Mouse (Mus musculus) adrenal gland, adult 8-10 months (tissue): Measurements from ENCODE around the gene Atp6v0c. TPM values are rescaled to one million over a fixed set of nuclear protein-coding genes. Genes with fewer than 3 reads are reported as not detected.

Source experiments
- DNase-seq: peaks from one replicate; pipeline ENCODE4 v3.0.0; 2022
- total RNA-seq, 4 experiments: library from RNA; stranded (reverse); gene quantifications; 2 replicates each; pipeline ENCODE4 v1.2.4; 2022

The Atp6v0c gene
- total RNA-seq, result 100 to 1,000 TPM; 416 to 520 (median 442) TPM

GRCm38 (mm10) chr17:24169317-24170065 is at the start of gene Atp6v0c:
Atp6v0c (minus strand) TSS chr17:24169702.
- DNase-seq, result peak; percentile 90

DNA sequence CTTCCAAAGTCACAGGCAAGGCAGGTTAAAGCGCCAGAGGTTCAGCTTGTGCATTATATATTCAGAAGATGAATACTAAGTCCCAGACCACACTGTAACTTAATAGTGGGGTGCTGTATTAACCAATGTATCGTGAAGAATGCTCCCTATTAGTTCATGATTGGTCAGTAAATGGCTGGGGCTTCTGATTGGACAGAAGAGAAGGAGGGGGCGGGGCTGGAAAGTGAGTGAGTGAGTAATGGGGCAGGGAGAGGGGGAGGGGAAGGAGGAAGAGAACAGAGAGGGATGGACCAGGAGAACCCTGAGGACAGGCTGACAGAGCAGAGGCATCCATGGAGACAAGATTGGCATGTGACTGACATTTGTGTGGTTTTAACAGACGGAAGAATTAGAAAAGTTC is 47.3 kb upstream of the Atp6v0c start:
- DNase-seq, result no peak

- no peak for DNase-seq
Measured at GRCm38 (mm10) chr17:24213186-24213585, 43.7 kb upstream of the Atp6v0c start.

GRCm38 (mm10) chr17:24212441-24213018 is 43.0 kb upstream of the Atp6v0c start:
- DNase-seq, result no peak

DNA sequence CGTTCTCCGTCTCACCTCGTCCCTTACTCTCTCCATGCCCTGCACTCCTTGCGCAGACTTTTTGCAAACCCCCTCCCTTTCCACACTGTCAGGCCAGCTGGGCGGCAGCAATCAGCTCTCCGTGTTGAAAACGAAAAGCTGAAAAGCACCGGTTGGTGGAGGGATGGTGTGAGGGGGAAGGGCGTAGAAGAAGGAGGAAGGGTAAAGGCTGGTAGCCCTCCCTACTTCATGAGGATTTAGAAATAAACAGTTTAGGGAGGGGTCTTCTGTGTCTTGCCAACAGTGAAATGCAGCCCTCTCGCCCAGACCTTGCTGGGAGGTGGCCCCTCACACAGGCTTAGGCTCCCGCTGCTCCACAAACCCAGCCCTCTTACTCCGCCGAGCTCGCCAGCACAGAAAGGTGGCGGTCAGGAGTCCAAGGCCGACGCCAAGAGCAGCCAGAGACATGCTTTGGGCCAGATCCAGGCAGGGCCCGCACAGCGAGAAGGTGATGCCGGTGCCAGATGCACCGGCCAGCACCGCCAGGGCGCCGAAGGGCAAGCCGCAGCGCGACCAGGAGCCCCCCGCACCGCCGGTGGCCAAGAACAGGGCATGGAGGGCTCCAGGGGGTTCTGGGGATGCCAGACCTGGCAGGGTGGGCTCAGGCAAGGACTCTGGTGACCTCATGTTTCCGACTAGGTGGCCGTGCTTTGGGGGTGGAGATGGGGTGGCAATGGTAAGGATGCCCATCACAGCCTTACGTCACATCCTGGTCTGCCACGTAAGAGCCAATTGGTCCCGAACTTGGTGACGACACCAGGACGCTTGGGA is 42.3 kb upstream of the Atp6v0c start:
- peak; percentile 52 for DNase-seq

DNA sequence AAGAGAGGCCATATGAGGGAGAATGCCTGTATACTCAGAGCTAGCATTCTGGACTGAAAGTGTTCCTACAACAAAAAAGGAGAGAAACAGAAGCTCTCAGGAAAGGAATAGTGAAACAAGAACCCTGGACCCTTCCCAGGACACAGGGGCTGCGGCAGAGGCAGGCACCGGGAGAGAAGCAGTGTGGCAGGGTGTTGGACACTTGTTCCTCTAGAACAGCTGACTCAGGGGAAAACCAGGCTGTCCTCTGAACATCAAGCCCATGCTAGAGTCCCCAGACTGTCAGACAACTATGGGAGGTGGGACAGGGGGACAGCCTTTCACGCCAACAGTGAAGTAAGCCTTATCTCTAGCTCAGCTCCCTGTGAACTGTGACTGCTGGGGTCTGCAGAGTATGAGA is 41.1 kb upstream of the Atp6v0c start:
- no peak for DNase-seq

DNA sequence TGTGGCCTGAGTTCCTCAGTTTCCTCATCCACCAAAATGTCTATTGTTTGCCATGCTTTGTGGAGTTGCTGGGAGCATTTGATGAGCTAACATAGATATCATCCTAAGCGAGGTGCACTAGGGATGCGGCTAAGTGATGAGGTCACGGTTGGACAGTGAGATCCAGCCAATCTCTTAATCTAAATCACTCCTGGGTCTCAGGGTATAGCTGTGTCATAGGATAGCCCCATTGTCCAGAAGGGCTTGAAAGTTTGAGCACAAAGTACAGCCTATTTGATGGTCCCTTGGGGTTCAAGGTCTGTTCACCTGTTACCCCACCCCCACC is 40.4 kb upstream of the Atp6v0c start:
- DNase-seq, result no peak

GRCm38 (mm10) chr17:24209043-24209915 is 39.8 kb upstream of the Atp6v0c start, which contains the start of gene Ntn3:
Ntn3 (minus strand) TSS chr17:24209531.
- DNase-seq, result peak; percentile 35

GRCm38 (mm10) chr17:24208641-24209042 is 39.1 kb upstream of the Atp6v0c start:
- DNase-seq, result no peak

GRCm38 (mm10) chr17:24207768-24208640 is 38.5 kb upstream of the Atp6v0c start:
- no peak for DNase-seq

DNA sequence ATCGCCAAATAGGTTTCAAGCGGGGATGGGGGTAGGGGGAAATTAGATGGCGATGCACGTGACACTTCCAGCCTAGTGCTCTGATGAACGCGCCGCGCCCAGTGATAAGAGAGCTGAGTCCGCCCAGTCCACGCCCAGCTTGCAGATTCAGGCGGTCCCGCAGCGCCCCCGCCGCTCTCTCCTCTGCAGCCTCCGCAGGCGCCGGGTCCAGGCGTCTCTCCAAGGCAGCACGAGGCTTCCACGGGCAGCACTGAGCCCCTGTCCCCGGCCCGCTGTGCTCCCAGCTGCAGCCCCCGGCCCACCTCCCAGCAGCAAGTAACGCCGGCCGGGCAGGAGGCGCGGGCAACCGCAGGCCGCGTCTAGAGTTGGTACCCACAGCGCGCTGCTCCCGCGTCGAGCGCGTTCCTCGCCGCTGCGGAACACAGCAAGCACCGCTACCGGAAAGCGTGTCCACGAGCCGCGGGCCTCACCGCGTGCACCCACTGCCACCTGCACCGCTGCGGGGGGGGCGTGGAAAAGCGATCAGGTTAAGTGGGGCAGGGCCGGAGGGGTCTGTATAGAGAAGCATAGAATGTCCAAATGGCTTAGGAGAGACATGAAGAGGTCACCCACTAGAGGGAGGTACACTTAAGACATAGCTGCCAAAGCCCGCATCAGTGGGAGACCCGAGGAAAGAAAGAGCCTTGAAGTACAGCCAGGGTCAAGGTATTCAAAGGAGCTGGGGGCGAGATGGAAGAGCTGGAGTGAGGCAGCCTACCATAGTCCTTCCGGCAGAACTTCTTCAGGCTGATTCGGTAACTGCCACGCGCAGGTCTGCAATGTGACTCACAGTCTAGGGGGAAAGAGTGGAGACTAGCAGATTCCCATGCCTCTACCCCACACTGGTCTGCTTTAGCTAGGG is 37.2 kb upstream of the Atp6v0c start:
- DNase-seq, result peak; percentile 41

- no peak for DNase-seq
Measured at GRCm38 (mm10) chr17:24205908-24206361, 36.4 kb upstream of the Atp6v0c start.

GRCm38 (mm10) chr17:24205284-24205888 is 35.9 kb upstream of the Atp6v0c start, which contains the start of gene Tbc1d24:
Tbc1d24 (minus strand) TSS chr17:24205562.
- DNase-seq, result peak; percentile 92

DNA sequence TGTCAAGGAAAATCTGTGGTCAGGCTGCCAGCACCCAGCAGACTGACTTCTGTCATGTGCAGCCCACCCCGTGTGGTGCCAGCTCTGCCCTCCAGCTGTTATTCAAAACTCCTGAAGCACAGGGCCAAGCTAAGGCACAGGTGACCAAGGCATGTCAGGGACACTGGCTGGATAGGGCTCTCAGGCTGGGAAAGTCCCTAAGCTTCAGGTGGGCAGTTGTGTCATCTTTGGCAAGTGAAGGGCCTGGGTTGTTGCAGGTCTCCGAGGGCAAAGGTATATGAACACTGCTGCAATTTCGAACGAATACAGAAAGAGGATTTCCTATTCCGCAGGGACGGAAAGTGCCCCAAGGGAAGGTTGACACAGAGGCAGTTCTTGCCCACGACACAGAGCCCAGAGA is 35.3 kb upstream of the Atp6v0c start:
- DNase-seq, result no peak

GRCm38 (mm10) chr17:24203611-24204534 is 34.4 kb upstream of the Atp6v0c start:
- DNase-seq, result no peak

- no peak for DNase-seq
Measured at GRCm38 (mm10) chr17:24203068-24203467, 33.6 kb upstream of the Atp6v0c start.

GRCm38 (mm10) chr17:24201092-24201491 is 31.6 kb upstream of the Atp6v0c start:
- DNase-seq, result no peak

GRCm38 (mm10) chr17:24199741-24200140 is 30.2 kb upstream of the Atp6v0c start:
- DNase-seq, result no peak
